Mouse (Mus musculus) frontal cortex, postnatal 25 days (tissue): ENCODE results near the gene Zfp784.
"Not testable (repeated sequence)": the region's sequence is repeated elsewhere in the genome, so short reads cannot be mapped to it uniquely, and the experiment has no call there.

Source experiments
- DNase-seq, 2 experiments: peaks; one replicate each; pipeline ENCODE4 v3.0.0; 2022; ENCODE audit warnings: low spot score in 2 of 2

Gene Zfp784

GRCm38 (mm10) chr7:5038109-5038732, at the start of gene Zfp784:
Zfp784 (minus strand) TSS chr7:5038446.
- peak; percentile 86 to 87 for DNase-seq

GRCm38 (mm10) chr7:5087886-5088285, 49.6 kb upstream of the Zfp784 start:
- DNase-seq: no peak

- DNase-seq: no peak
Measured at GRCm38 (mm10) chr7:5086921-5087440, 48.7 kb upstream of the Zfp784 start.

GRCm38 (mm10) chr7:5085512-5085911, 47.3 kb upstream of the Zfp784 start:
- no peak for DNase-seq

- no peak for DNase-seq
Measured at GRCm38 (mm10) chr7:5083325-5084105, 45.3 kb upstream of the Zfp784 start.

GRCm38 (mm10) chr7:5081939-5082338, 43.7 kb upstream of the Zfp784 start:
- DNase-seq: no peak

GRCm38 (mm10) chr7:5081241-5081640, 43.0 kb upstream of the Zfp784 start:
- DNase-seq: no peak

- DNase-seq: no peak
Measured at GRCm38 (mm10) chr7:5080815-5081214, 42.6 kb upstream of the Zfp784 start.

- peak; percentile 90 to 97 for DNase-seq
Measured at GRCm38 (mm10) chr7:5080010-5080751, 41.9 kb upstream of the Zfp784 start, which contains the start of gene Epn1. Epn1 (plus strand) TSS chr7:5080235.

- not testable (repeated sequence) for DNase-seq
Measured at GRCm38 (mm10) chr7:5079365-5080009, 41.2 kb upstream of the Zfp784 start.

GRCm38 (mm10) chr7:5076931-5077330, 38.7 kb upstream of the Zfp784 start:
- no peak for DNase-seq

- no peak for DNase-seq
Measured at GRCm38 (mm10) chr7:5074984-5075383, 36.7 kb upstream of the Zfp784 start.

- DNase-seq: no peak
Measured at GRCm38 (mm10) chr7:5073586-5073985, 35.3 kb upstream of the Zfp784 start.

- no peak for DNase-seq
Measured at GRCm38 (mm10) chr7:5064886-5065285, 26.6 kb upstream of the Zfp784 start.

- DNase-seq: peak in 1 of 2 experiments; percentile 50
Measured at GRCm38 (mm10) chr7:5062360-5063001, 24.2 kb upstream of the Zfp784 start.

- peak; percentile 81 to 84 for DNase-seq
Measured at GRCm38 (mm10) chr7:5061774-5062359, 23.6 kb upstream of the Zfp784 start, which contains the start of gene U2af2. U2af2 (plus strand) TSS chr7:5062143.

- peak; percentile 99 to 100 for DNase-seq
Measured at GRCm38 (mm10) chr7:5060944-5061773, 22.9 kb upstream of the Zfp784 start.

- peak; percentile 59 to 64 for DNase-seq
Measured at GRCm38 (mm10) chr7:5060239-5060731, 22.0 kb upstream of the Zfp784 start.

GRCm38 (mm10) chr7:5059421-5059820, 21.2 kb upstream of the Zfp784 start:
- no peak for DNase-seq

- no peak for DNase-seq
Measured at GRCm38 (mm10) chr7:5058631-5059030, 20.4 kb upstream of the Zfp784 start.
